Mouse (Mus musculus): ENCODE data around the gene Il5. TPM values are rescaled to one million over a fixed set of nuclear protein-coding genes. Genes with fewer than 3 reads are reported as not detected.

The Il5 gene
- not detected for total RNA-seq (2021)
- long read RNA-seq, experiment 1: 0 reads
- long read RNA-seq, experiment 2: 0 reads

DNA sequence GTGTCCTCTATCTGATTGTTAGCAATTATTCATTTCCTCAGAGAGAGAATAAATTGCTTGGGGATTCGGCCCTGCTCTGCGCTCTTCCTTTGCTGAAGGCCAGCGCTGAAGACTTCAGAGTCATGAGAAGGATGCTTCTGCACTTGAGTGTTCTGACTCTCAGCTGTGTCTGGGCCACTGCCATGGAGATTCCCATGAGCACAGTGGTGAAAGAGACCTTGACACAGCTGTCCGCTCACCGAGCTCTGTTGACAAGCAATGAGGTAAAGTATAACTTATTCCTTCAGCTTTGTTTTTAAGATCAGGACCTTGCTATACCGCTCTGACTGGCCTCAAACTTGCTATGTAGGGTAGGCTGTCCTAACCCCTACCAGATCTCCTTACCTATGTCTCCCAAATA is at the start of gene Il5:
Il5 (plus strand) TSS at position 80 of the 400 bp plus-strand sequence.
- no peak for DNase-seq (ENCODE audit: low spot score in 2 of 2)

GRCm38 (mm10) chr11:53671414-53671813 is 49.2 kb upstream of the Il5 start:
- DNase-seq (ENCODE audit: low spot score in 2 of 2): no peak

DNA sequence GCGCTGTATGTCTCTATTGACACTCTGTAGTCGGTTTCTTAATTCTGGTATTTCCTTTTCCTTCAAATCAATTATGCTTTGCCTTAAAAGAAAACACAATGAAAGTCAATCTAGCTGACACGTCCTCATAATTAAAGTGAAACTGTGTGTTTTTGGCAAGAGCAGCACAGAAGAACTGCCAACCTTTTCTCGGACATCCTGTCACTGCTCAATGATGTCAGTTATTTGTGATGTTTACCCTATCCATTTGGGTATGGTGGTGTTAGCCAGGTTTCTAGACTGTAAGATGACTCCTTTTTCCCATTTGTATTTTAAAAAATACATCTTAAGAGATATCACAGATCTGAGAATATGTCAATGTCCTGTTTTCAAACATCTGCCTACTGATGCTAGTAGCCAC is 40.5 kb upstream of the Il5 start:
- DNase-seq (ENCODE audit: low spot score in 2 of 2): no peak

GRCm38 (mm10) chr11:53681686-53682085 is 38.9 kb upstream of the Il5 start:
- no peak for DNase-seq (ENCODE audit: low spot score in 2 of 2)

GRCm38 (mm10) chr11:53682170-53682569 is 38.4 kb upstream of the Il5 start:
- no peak for DNase-seq (ENCODE audit: low spot score in 2 of 2)

- no peak for DNase-seq (ENCODE audit: low spot score in 2 of 2)
These were observed 37.5 kb upstream of the Il5 start for GRCm38 (mm10) chr11:53682994-53683530.

DNA sequence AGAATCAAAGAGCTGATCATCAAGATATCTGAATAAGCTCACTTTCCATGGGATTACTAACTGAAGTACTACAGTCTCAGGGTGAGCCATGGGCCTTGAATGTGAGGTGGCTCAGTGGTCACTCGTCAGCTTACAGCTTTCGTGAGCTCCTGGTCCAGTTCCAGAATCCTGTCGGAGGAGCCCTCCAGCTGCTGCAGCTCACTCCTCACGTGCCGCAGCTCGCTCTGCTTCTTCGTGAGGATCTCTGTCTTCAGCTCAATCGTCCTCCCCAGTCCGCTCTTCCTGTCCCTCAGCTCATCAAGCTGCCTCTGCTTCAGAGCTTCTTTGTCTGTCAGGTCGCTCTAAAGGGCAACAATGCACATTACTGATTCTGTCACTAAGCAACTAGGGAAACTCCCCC is 28.6 kb upstream of the Il5 start:
- peak; percentile 13 to 14 for DNase-seq (ENCODE audit: low spot score in 2 of 2)

- DNase-seq (ENCODE audit: low spot score in 2 of 2): no peak
These were observed 22.1 kb upstream of the Il5 start for GRCm38 (mm10) chr11:53698521-53698920.

DNA sequence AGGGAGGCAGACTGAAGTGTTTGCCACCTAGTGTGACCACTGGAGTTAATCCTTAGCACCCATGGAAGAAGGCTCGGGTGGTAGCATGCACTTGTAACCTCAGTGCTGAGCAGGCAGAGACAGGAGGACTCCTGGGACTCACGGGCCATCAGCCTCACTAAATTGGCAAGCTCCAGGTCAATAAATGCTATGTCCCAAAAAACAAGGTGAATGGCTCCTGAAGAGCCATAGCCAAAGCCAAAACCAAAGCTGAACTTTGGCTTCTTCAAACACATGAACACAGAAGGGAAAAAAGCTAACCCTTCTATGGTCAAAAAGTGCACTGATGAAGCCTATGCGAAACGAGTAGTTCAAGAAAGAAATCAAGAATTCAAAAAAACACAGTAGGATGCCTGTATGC is 21.2 kb upstream of the Il5 start:
- DNase-seq (ENCODE audit: low spot score in 2 of 2): no peak

DNA sequence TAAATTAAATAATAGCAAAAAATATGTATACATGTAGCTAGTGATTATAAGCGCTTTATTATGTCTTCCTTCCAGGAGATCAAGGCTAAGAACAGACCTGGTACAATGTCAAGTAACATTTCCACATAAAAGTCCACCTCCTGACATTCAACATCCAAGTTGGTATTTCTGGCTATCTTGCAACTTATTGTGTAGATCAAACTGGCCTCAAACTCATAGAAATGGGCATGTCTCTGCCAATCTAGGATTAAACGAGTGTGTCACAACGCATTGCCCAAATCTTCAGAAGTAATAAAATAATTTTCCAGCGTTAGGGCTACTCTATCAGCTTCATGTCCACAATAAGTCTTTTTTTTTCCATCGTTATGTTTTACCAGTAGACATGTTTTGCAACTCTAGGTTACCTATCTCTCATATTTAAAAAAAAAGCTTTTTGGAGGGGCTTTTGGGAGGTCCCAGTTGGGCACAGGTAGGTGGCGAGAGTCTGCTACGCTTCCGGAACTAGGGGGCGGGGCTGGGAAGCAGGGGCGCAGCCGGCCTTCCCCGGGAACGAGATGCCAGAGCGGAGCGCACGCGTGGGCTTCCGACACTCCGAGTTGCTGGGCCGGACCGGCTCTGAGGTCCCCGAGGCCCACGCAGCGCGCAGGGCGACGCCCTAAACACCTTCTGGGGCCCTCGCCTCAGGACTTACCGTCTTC is 14.2 kb upstream of the Il5 start:
- DNase-seq (ENCODE audit: low spot score in 2 of 2): peak in 1 of 2 experiments; percentile 4

DNA sequence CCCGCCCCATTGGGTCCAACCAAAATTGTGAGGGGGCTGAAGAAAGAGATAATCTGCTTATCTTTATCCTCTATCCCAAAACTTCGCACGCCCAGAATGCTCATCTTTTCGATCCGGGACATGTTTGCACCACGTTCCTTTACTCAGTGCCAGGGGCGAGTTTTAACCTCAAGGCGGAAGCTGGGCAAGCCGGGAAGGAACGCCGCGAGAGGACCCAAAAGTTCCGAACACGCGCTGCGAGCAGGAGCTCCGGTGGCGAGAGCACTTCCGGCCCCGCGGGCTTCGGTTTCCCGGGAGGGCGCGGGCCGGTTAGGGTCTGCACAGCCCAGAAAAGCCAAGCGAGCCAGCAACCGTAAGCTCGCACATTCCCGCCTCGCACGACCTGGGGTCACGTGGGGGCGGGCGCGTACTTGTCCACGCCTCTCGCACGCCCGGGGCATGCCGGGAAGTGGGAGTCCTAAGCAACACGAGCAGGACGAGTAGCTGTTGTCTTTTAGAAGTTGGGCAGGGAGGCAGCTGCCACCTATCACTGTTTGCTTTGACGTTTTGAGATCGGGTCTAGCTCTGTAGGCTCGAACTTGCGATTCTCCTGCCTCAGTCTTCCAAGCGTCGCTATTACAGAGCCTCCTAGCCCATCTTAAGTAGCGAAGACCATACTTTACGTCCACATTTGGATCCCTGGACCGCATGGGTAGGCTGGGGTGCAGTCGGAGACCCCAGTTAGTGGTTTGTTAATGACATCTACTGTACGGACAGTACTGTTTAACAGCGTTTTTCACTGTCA is 13.5 kb upstream of the Il5 start, which contains the start of gene Rad50:
Rad50 (minus strand) TSS at position 386 of the 784 bp plus-strand sequence.
- peak; percentile 83 to 88 for DNase-seq (ENCODE audit: low spot score in 2 of 2)

DNA sequence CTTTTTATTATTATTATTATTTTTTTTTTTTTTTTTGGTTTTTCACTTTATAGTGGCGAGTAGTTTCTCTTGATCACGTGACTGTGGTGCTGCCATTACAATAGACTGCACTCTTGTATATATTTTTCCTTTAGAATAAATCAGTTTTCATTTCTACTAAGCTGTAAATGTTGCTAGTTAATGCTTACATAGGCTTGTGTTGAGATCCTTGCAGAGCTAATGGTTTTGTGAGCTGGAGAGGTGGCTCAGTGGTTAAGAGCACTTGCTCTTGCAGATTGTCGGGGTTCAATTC is 12.9 kb upstream of the Il5 start:
- no peak for DNase-seq (ENCODE audit: low spot score in 2 of 2)

DNA sequence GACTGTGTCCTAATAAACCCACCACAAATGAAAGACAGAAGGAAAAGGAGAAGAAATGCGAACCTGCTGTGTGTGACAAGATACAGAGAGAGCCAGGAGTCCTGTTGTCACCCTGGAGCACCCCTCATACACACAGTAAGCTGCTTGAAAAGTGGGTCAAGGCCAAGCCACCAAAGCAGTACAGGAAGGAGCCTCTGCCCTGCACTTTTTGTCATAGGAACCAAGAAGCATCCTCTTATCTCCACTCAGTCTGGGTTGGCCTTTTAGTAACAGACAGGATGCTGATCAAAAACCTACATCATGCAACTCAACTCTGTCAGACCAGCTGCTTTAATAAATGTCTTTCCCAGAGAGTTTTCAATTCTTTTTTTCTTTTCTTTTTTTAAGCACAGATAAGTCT is 893 bp upstream of the Il5 start:
- DNase-seq (ENCODE audit: low spot score in 2 of 2): no peak

GRCm38 (mm10) chr11:53731457-53731856 is 10.9 kb downstream of the Il5 start:
- no peak for DNase-seq (ENCODE audit: low spot score in 2 of 2)

GRCm38 (mm10) chr11:53732244-53732643 is 11.7 kb downstream of the Il5 start:
- DNase-seq (ENCODE audit: low spot score in 2 of 2): no peak

GRCm38 (mm10) chr11:53733824-53734223 is 13.2 kb downstream of the Il5 start:
- DNase-seq (ENCODE audit: low spot score in 2 of 2): no peak

- DNase-seq (ENCODE audit: low spot score in 2 of 2): no peak
These were observed 13.8 kb downstream of the Il5 start for GRCm38 (mm10) chr11:53734431-53734830.

- DNase-seq (ENCODE audit: low spot score in 2 of 2): no peak
These were observed 14.5 kb downstream of the Il5 start for GRCm38 (mm10) chr11:53734970-53735681.

- peak; percentile 57 to 78 for DNase-seq (ENCODE audit: low spot score in 2 of 2)
These were observed 15.2 kb downstream of the Il5 start for GRCm38 (mm10) chr11:53735682-53736245.

GRCm38 (mm10) chr11:53736771-53737572 is 16.4 kb downstream of the Il5 start:
- DNase-seq (ENCODE audit: low spot score in 2 of 2): peak; percentile 55 to 67

DNA sequence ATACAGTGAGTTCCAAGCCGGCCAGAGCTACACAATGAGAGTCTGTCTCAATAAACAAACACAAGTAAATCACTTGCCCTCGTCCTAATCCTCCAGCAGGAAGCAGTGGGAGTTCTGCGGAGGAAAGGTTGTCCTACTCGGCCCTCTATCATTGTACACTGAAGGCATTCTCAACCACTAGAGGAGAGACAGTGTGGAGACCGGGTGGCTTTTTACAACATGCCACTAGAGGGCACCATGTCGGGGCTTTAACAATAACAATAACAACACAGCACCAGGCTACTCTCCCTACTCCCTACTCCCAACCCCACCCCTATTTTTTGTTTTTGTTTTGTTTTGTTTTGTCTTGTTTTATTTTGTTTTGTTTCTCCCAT is 17.0 kb downstream of the Il5 start:
- peak; percentile 41 to 69 for DNase-seq (ENCODE audit: low spot score in 2 of 2)

All from layer of hippocampus, postnatal 14 days (tissue).